Mouse (Mus musculus): Measurements from ENCODE around the gene Lzic. TPM values are rescaled to one million over a fixed set of nuclear protein-coding genes. Genes with fewer than 3 reads are reported as not detected.
A peak's percentile ranks its signal among the peaks of the same experiment; 100 is the strongest.

The Lzic gene
- polyA plus RNA-seq, 1 experiment from 2014 or later = 46.1 TPM

- WGBS = 90% methylated on average over 5 of the region's 5 CpGs
- no peak overlapping the region for H3K4me2 ChIP-seq (replicated peaks)
- ATAC-seq (ENCODE audit: low FRiP score, low read depth) = no peak
These were observed 30.7 kb downstream of the Lzic start for GRCm38 (mm10) chr4:149515706-149516105.

GRCm38 (mm10) chr4:149517868-149518340 lies 32.9 kb downstream of the Lzic start, which contains the start of gene Ctnnbip1:
Gene Ctnnbip1 (plus strand): TSS chr4:149518236.
- no peak within 1 kb of the TSS for H3K27ac ChIP-seq
- no peaks in the 10 kb centered on the region for H3K9me3 ChIP-seq
- no peaks in the 10 kb centered on the region for H3K36me3 ChIP-seq
- peak; percentile 99 for ATAC-seq (ENCODE audit: low FRiP score, low read depth)
- H3K4me2 ChIP-seq (replicated peaks) = peak within 1 kb of the TSS; percentile 82
- peak within 1 kb of the TSS; percentile 90 for H3K9ac ChIP-seq
- peaks cover 15% of the 10 kb centered on the region for H3K4me1 ChIP-seq
- H3K27me3 ChIP-seq (replicated peaks) = no peaks in the 10 kb centered on the region
- H3K4me3 ChIP-seq = peak within 1 kb of the TSS; percentile 88
- under 1% methylated on average over 46 of the region's 46 CpGs for WGBS

More at GRCm38 (mm10) chr4:149515706-149516105, 30.7 kb downstream of the Lzic start:
- Histone ChIP-seq H3K36me3 (no peaks in the 10 kb centered on the region), H3K9ac (no peak overlapping the region), H3K27me3 (replicated peaks) (no peaks in the 10 kb centered on the region), H3K27ac (no peak overlapping the region), H3K9me3 (no peaks in the 10 kb centered on the region), H3K4me3 (no peak overlapping the region), H3K4me1 (peaks cover 19% of the 10 kb centered on the region)

GRCm38 (mm10) chr4:149518351-149519220 lies 33.6 kb downstream of the Lzic start:
- Histone ChIP-seq H3K4me3 (peak overlapping the region; percentile 88), H3K4me1 (peaks cover 15% of the 10 kb centered on the region), H3K27me3 (replicated peaks) (no peaks in the 10 kb centered on the region), H3K36me3 (no peaks in the 10 kb centered on the region), H3K9me3 (no peaks in the 10 kb centered on the region), H3K27ac (no peak overlapping the region), H3K4me2 (replicated peaks) (peak overlapping the region; percentile 82), H3K9ac (peak overlapping the region; percentile 90)
- WGBS = 5% methylated on average over 32 of the region's 52 CpGs
- ATAC-seq (ENCODE audit: low FRiP score, low read depth) = peak; percentile 61

DNA sequence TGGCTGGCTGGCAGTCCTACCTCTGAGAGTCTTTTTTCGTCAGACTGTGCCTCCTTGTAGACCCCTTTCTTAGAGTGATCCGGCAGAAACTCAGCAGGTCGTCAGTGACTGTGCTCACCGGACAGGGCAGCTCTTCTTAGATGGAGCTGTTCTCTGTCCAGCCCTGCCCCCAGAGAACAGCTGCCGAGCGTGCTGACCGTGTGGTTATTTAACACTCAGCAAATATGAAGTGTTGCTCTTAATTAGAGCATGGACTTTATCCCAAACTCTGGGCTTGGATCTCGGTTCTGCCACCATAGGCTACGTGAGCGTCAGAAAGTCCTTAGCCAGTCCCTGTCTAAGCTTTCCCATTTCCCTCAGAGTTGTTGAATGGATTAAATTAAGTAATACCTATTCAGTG lies 36.2 kb downstream of the Lzic start:
- no peak for ATAC-seq (ENCODE audit: low FRiP score, low read depth)
- Histone ChIP-seq H3K4me1 (peaks cover 18% of the 10 kb centered on the region), H3K9ac (no peak overlapping the region), H3K4me3 (no peak overlapping the region), H3K9me3 (no peaks in the 10 kb centered on the region), H3K27ac (no peak overlapping the region), H3K4me2 (replicated peaks) (no peak overlapping the region), H3K27me3 (replicated peaks) (no peaks in the 10 kb centered on the region), H3K36me3 (no peaks in the 10 kb centered on the region)
- 80% methylated on average over 10 of the region's 10 CpGs for WGBS

GRCm38 (mm10) chr4:149523961-149524360 lies 38.9 kb downstream of the Lzic start:
- WGBS = 83% methylated on average over 6 of the region's 6 CpGs
- no peak overlapping the region for H3K27ac ChIP-seq
- H3K36me3 ChIP-seq = no peaks in the 10 kb centered on the region
- H3K9me3 ChIP-seq = no peaks in the 10 kb centered on the region
- no peak overlapping the region for H3K4me3 ChIP-seq
- peaks cover 21% of the 10 kb centered on the region for H3K4me1 ChIP-seq
- no peak overlapping the region for H3K4me2 ChIP-seq (replicated peaks)
- no peaks in the 10 kb centered on the region for H3K27me3 ChIP-seq (replicated peaks)
- H3K9ac ChIP-seq = no peak overlapping the region
- ATAC-seq (ENCODE audit: low FRiP score, low read depth) = no peak

DNA sequence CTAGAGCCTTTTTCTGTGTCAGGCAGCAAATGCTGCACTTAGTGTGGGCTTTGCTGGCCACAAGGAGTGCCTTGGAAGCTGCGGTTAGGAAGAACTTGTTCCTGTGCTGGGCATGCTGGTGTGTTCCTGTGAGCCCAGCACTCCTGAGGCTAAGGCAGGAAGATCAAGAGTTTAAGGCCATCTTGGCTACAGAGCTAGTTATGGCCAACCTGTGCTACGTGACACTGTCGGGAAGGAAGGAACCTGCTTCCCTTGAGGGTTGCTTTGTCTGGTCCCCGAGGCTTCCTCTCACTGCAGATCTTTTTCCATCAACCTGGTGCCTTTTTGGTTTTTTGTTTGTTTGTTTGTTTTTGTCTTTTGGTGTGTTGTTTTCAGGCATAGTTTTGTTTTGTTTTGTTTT lies 40.1 kb downstream of the Lzic start:
- Histone ChIP-seq H3K36me3 (no peaks in the 10 kb centered on the region), H3K9ac (no peak overlapping the region), H3K27me3 (replicated peaks) (no peaks in the 10 kb centered on the region), H3K4me3 (no peak overlapping the region), H3K9me3 (no peaks in the 10 kb centered on the region), H3K4me1 (peaks cover 21% of the 10 kb centered on the region), H3K27ac (no peak overlapping the region), H3K4me2 (replicated peaks) (no peak overlapping the region)
- ATAC-seq (ENCODE audit: low FRiP score, low read depth) = no peak
- WGBS = 89% methylated on average over 4 of the region's 4 CpGs

DNA sequence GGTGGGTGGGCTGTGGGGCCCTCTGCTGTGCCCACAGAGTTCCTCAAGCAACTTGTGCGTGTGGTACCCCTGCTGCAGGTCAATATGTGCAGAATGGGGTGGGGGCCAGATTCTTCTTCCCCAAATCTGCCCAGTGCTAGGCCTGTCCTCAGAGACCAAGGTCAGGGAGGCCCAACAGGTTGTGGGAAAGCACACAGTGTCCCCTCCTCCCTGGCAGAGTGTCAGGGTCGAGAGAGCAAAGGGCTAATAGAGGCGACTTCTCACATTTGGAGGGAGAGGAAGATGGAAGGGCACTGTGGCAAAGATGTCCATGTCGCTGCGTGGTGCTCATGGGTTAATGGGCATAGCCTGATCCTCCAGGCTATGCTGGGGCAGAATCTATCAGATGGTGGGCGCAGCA lies 40.8 kb downstream of the Lzic start:
- Histone ChIP-seq H3K4me3 (no peak overlapping the region), H3K27ac (no peak overlapping the region), H3K9ac (no peak overlapping the region), H3K4me2 (replicated peaks) (no peak overlapping the region), H3K36me3 (no peaks in the 10 kb centered on the region), H3K27me3 (replicated peaks) (no peaks in the 10 kb centered on the region), H3K9me3 (no peaks in the 10 kb centered on the region), H3K4me1 (peaks cover 18% of the 10 kb centered on the region)
- ATAC-seq (ENCODE audit: low FRiP score, low read depth) = no peak
- WGBS = 74% methylated on average over 6 of the region's 6 CpGs

DNA sequence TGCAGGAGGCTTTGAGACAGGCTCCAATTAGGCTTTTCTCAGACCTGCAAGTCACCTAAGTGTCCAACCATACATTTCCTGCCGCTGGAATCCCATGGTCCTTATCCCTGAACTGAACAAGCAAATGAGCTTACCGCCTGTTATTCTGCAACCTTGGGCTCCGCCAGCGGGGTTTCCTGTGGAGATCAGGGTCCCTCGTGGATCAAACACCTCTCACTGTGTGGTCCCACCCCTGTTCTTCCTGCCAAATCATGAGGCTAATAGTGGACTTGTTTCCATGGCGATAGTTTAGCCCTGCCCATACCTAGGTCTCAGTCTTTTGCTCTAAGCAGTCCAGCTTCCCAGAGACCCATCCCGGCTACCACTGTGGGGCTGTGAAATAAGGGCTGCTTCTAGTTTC lies 41.3 kb downstream of the Lzic start:
- H3K27me3 ChIP-seq (replicated peaks) = no peaks in the 10 kb centered on the region
- peaks cover 18% of the 10 kb centered on the region for H3K4me1 ChIP-seq
- ATAC-seq (ENCODE audit: low FRiP score, low read depth) = no peak
- no peak overlapping the region for H3K9ac ChIP-seq
- no peak overlapping the region for H3K27ac ChIP-seq
- no peak overlapping the region for H3K4me3 ChIP-seq
- 33% methylated on average over 7 of the region's 7 CpGs for WGBS
- no peaks in the 10 kb centered on the region for H3K36me3 ChIP-seq
- H3K4me2 ChIP-seq (replicated peaks) = no peak overlapping the region
- no peaks in the 10 kb centered on the region for H3K9me3 ChIP-seq

- WGBS = 77% methylated on average over 15 of the region's 15 CpGs
These were observed 42.8 kb downstream of the Lzic start for GRCm38 (mm10) chr4:149527621-149528354.

DNA sequence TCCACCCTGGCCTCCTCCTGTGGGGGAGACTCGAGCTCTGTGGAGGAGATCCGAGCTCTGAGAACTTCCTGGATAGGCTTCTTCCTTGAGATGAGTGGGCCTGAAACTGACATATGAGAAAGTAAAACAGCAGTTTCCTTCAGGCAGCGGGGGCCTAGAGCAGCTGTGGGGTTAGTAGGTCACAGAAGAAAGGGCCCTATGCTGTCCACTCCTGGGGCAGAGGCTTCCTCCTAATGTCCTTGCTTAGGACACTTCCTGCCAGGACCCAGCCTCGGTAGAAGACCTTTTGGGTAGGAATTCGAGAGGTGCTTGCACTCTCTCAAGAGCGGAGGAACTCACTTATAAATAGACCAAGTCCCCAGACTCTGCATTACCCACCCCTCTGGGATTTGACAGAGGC lies 44.7 kb downstream of the Lzic start:
- Histone ChIP-seq H3K4me3 (no peak overlapping the region), H3K9ac (no peak overlapping the region), H3K27me3 (replicated peaks) (no peaks in the 10 kb centered on the region), H3K4me1 (peaks cover 18% of the 10 kb centered on the region), H3K36me3 (0 out of 2 replicates have a peak, but pooled peaks cover 2% of the 10 kb centered on the region), H3K4me2 (replicated peaks) (no peak overlapping the region), H3K27ac (no peak overlapping the region), H3K9me3 (no peaks in the 10 kb centered on the region)
- WGBS = 76% methylated on average over 6 of the region's 6 CpGs
- no peak for ATAC-seq (ENCODE audit: low FRiP score, low read depth)

More at GRCm38 (mm10) chr4:149527621-149528354, 42.8 kb downstream of the Lzic start:
- Histone ChIP-seq H3K27ac (no peak overlapping the region), H3K9me3 (no peaks in the 10 kb centered on the region), H3K36me3 (no peaks in the 10 kb centered on the region), H3K27me3 (replicated peaks) (no peaks in the 10 kb centered on the region), H3K9ac (no peak overlapping the region), H3K4me3 (no peak overlapping the region), H3K4me2 (replicated peaks) (no peak overlapping the region), H3K4me1 (peaks cover 18% of the 10 kb centered on the region)
- ATAC-seq (ENCODE audit: low FRiP score, low read depth) = no peak

DNA sequence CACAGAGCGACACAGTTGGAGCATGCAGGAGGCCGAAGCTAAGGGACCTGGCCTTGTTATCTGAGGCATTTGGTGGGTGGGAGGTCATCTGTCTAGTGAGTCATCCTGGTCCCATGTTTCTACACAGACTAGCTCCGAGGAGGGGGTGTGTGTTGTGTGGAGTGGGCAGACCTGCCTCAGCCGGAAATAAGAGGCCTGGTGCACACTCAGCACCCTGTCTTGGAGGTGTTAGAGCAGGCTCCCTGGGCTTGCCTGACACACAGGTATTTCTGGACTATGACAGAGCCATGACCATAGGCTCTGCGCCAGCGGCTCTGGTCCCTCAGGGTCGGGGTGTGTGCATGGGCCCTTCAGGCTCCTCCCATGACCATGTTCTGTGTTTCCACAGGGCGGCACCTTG lies 54.4 kb downstream of the Lzic start:
- Histone ChIP-seq H3K36me3 (no peaks in the 10 kb centered on the region), H3K4me3 (no peak overlapping the region), H3K27me3 (replicated peaks) (no peaks in the 10 kb centered on the region), H3K9ac (no peak overlapping the region), H3K9me3 (no peaks in the 10 kb centered on the region), H3K4me2 (replicated peaks) (no peak overlapping the region), H3K27ac (no peak overlapping the region), H3K4me1 (peaks cover 4% of the 10 kb centered on the region; the same call in 1 of the 2 replicates)
- 86% methylated on average over 8 of the region's 8 CpGs for WGBS
- no peak for ATAC-seq (ENCODE audit: low FRiP score, low read depth)

DNA sequence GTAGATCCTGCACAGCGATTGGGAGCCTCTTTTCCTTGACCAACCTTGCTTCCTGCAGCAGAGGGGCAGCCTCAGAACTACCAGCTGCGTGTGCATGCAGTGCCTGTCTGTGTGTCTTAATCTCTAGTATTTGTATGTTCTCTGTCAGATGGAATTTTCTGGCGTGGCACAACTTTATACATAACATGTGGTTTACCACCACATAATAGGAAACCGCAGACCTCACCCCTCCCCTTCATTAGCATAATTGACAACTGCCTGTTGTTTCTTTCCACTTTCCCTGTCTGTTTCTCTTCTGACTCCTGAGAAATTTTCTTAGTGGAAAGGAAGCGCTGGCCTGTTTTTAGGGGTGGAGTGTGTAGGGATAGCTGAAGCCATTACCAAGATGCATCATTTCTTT lies 56.9 kb downstream of the Lzic start:
- H3K4me1 ChIP-seq = peaks cover 4% of the 10 kb centered on the region; the same call in 1 of the 2 replicates
- H3K4me2 ChIP-seq (replicated peaks) = no peak overlapping the region
- H3K27me3 ChIP-seq (replicated peaks) = no peaks in the 10 kb centered on the region
- H3K27ac ChIP-seq = no peak overlapping the region
- no peak overlapping the region for H3K4me3 ChIP-seq
- no peak for ATAC-seq (ENCODE audit: low FRiP score, low read depth)
- H3K9me3 ChIP-seq = no peaks in the 10 kb centered on the region
- H3K36me3 ChIP-seq = peaks cover 19% of the 10 kb centered on the region
- H3K9ac ChIP-seq = no peak overlapping the region
- WGBS = 80% methylated on average over 5 of the region's 5 CpGs

All from neural tube, embryonic 12.5 days (tissue).